Mouse (Mus musculus) embryonic stem cell, embryonic (primary cell): ENCODE results near the gene Gm45716.

Experiments
- CTCF ChIA-PET, 4 experiments: fragments of 300-600 bp in 2 of 4; fragments of 350-600 bp in 2 of 4; sonication (Branson Sonifier 250); formaldehyde crosslinking; loops; one replicate each; lab custom pipeline; 2022; ENCODE audit warnings: inconsistent platforms in 2 of 4; lab: Charles Lee
- POLR2A ChIA-PET, 4 experiments: fragments of 300-600 bp in 2 of 4; fragments of 350-600 bp in 2 of 4; sonication (Branson Sonifier 250); formaldehyde crosslinking; loops; one replicate each; lab custom pipeline; 2022; ENCODE audit warnings: antibody characterized with exemption in 4 of 4, inconsistent platforms in 1 of 4; lab: Charles Lee

Gm45716 gene

GRCm38 (mm10) chr11:90195756-90196520 is 8.5 kb downstream of the Gm45716 start:
- ChIA-PET CTCF (no interaction called here), POLR2A (no interaction called here)

- CTCF ChIA-PET, result no interaction called here
- POLR2A ChIA-PET, result no interaction called here
Observed at GRCm38 (mm10) chr11:90196521-90197215, 9.2 kb downstream of the Gm45716 start.

- POLR2A ChIA-PET, result interaction anchor here in 2 of 4 experiments (0.6 to 0.7 kb wide), 3 partner anchors 14 to 60 kb away, joined by 3 to 7 read pairs (median 6); no protein-coding TSS in a partner anchor
- CTCF ChIA-PET, result interaction anchor here in 1 of 4 experiments (0.6 kb wide), 1 partner anchor 1158 kb away, joined by 3 read pairs; no protein-coding TSS in a partner anchor
Observed at GRCm38 (mm10) chr11:90198048-90198447, 10.6 kb downstream of the Gm45716 start.

GRCm38 (mm10) chr11:90200826-90201225 is 13.3 kb downstream of the Gm45716 start:
- POLR2A ChIA-PET, result interaction anchor here in 1 of 4 experiments (0.7 kb wide), 1 partner anchor 137 kb away, joined by 3 read pairs; no protein-coding TSS in a partner anchor
- CTCF ChIA-PET, result interaction anchor here in 1 of 4 experiments (0.6 kb wide), 1 partner anchor 85 kb away, joined by 3 read pairs; no protein-coding TSS in a partner anchor

- POLR2A ChIA-PET, result interaction anchor here in 2 of 4 experiments (0.6 to 1.4 kb wide), 2 partner anchors 35 kb away, joined by 3 to 8 read pairs; partner anchors contain the start of gene Mmd (in 2 of the 2)
- CTCF ChIA-PET, result no interaction called here
Observed at GRCm38 (mm10) chr11:90214246-90214645, 26.8 kb downstream of the Gm45716 start.

- POLR2A ChIA-PET, result interaction anchor here in 2 of 4 experiments (0.8 to 1.0 kb wide), 2 partner anchors 10 to 30 kb away, joined by 3 read pairs; no protein-coding TSS in a partner anchor
- CTCF ChIA-PET, result no interaction called here
Observed at GRCm38 (mm10) chr11:90220022-90220645, 32.7 kb downstream of the Gm45716 start.

- CTCF ChIA-PET, result no interaction called here
- POLR2A ChIA-PET, result interaction anchor here in 1 of 4 experiments (1.0 kb wide), 1 partner anchor 29 kb away, joined by 3 read pairs; no protein-coding TSS in a partner anchor
Observed at GRCm38 (mm10) chr11:90220750-90221149, 33.3 kb downstream of the Gm45716 start.

GRCm38 (mm10) chr11:90224914-90225470 is 37.5 kb downstream of the Gm45716 start:
- ChIA-PET POLR2A (interaction anchor here in 1 of 4 experiments (0.8 kb wide), 1 partner anchor 15 kb away, joined by 3 read pairs; no protein-coding TSS in a partner anchor), CTCF (no interaction called here)

- ChIA-PET CTCF (interaction anchor here in 1 of 4 experiments (0.6 kb wide), 1 partner anchor 44 kb away, joined by 3 read pairs; no protein-coding TSS in a partner anchor), POLR2A (no interaction called here)
Observed at GRCm38 (mm10) chr11:90227000-90227922, 39.8 kb downstream of the Gm45716 start.

GRCm38 (mm10) chr11:90228251-90228949 is 40.9 kb downstream of the Gm45716 start:
- CTCF ChIA-PET, result no interaction called here
- POLR2A ChIA-PET, result interaction anchor here in 2 of 4 experiments (1.5 to 1.9 kb wide), 2 partner anchors 21 to 175 kb away, joined by 5 to 8 read pairs; partner anchors contain the start of gene Mmd (in 1 of the 2)

GRCm38 (mm10) chr11:90229800-90230199 is 42.3 kb downstream of the Gm45716 start:
- CTCF ChIA-PET, result interaction anchor here in 1 of 4 experiments (0.7 kb wide), 1 partner anchor 60 kb away, joined by 3 read pairs; no protein-coding TSS in a partner anchor

GRCm38 (mm10) chr11:90230671-90231070 is 43.2 kb downstream of the Gm45716 start:
- ChIA-PET CTCF (interaction anchor here in 1 of 4 experiments (0.7 kb wide), 1 partner anchor 218 kb away, joined by 3 read pairs; no protein-coding TSS in a partner anchor), POLR2A (interaction anchor here in 1 of 4 experiments (0.8 to 1.5 kb wide), 2 partner anchors 11 to 19 kb away, joined by 3 read pairs; partner anchors contain the start of gene Mmd)

More at GRCm38 (mm10) chr11:90229800-90230199, 42.3 kb downstream of the Gm45716 start:
- POLR2A ChIA-PET, result interaction anchor here in 2 of 4 experiments (0.6 to 1.9 kb wide), 3 partner anchors 10 to 888 kb away, joined by 3 to 8 read pairs (median 3); partner anchors contain the start of gene Mmd (in 1 of the 2)

GRCm38 (mm10) chr11:90231631-90232030 is 44.1 kb downstream of the Gm45716 start:
- POLR2A ChIA-PET, result interaction anchor here in 2 of 4 experiments (0.6 to 0.9 kb wide), 3 partner anchors 13 to 175 kb away, joined by 3 to 7 read pairs (median 4); partner anchors contain the start of gene Mmd (in 1 of the 2)
- CTCF ChIA-PET, result interaction anchor here in 1 of 4 experiments (0.7 kb wide), 1 partner anchor 217 kb away, joined by 3 read pairs; no protein-coding TSS in a partner anchor

- POLR2A ChIA-PET, result no interaction called here
- CTCF ChIA-PET, result interaction anchor here in 2 of 4 experiments (0.6 kb wide), 2 partner anchors 195 to 1940 kb away, joined by 3 read pairs; no protein-coding TSS in a partner anchor
Observed at GRCm38 (mm10) chr11:90232685-90233084, 45.2 kb downstream of the Gm45716 start.

GRCm38 (mm10) chr11:90235221-90235620 is 47.7 kb downstream of the Gm45716 start:
- CTCF ChIA-PET, result no interaction called here
- POLR2A ChIA-PET, result no interaction called here

- ChIA-PET POLR2A (interaction anchor here in 1 of 4 experiments (4.1 kb wide), 1 partner anchor 12 kb away, joined by 11 read pairs; the partner anchor contains the start of gene Mmd), CTCF (no interaction called here)
Observed at GRCm38 (mm10) chr11:90237616-90238015, 50.1 kb downstream of the Gm45716 start.
